Mouse (Mus musculus): Measurements from ENCODE around the gene Rcor3. TPM values are rescaled to one million over a fixed set of nuclear protein-coding genes. Genes with fewer than 3 reads are reported as not detected.
A peak's percentile ranks its signal among the peaks of the same experiment; 100 is the strongest.

Gene Rcor3
- polyA plus RNA-seq, 1 experiment from 2014 or later: 14.2 TPM

- H3K4me3 ChIP-seq: no peak overlapping the region
- H3K9me3 ChIP-seq: no peaks in the 10 kb centered on the region
- DNase-seq (ENCODE audit: extremely low spot score, low spot score): no peak
- no peak overlapping the region for H3K27ac ChIP-seq
- H3K27me3 ChIP-seq (ENCODE audit: poor library complexity, severe bottlenecking): no peaks in the 10 kb centered on the region
- 97% methylated on average over 1 of the region's 1 CpGs for WGBS
- peaks cover 72% of the 10 kb centered on the region for H3K36me3 ChIP-seq (replicated peaks)
- H3K4me1 ChIP-seq: no peaks in the 10 kb centered on the region
These were observed 22.5 kb downstream of the Rcor3 start for GRCm38 (mm10) chr1:192115378-192115777.

GRCm38 (mm10) chr1:192109169-192109568 lies 28.7 kb downstream of the Rcor3 start:
- no peaks in the 10 kb centered on the region for H3K9me3 ChIP-seq
- no peak for DNase-seq (ENCODE audit: extremely low spot score, low spot score)

DNA sequence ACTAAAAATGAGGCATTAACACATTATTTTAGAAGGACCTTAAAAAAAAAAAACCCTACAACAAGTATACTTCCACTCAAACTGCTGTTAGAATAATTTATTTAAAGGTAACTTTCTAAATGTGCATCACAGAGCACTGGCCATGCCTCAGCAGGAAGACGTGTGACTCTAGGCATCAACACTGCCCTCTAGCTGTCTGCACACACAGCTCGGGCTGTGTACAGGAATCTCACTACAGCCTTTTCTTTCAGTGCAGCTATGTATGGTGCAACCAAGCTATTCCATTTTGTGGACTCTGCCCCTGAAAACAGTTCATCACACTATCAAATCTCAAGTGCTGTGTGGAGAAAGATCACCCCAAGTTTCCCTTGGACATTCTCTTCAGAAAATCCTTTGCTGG lies 30.5 kb downstream of the Rcor3 start:
- H3K36me3 ChIP-seq (replicated peaks): peaks cover 46% of the 10 kb centered on the region
- no peak for DNase-seq (ENCODE audit: extremely low spot score, low spot score)
- H3K27ac ChIP-seq: no peak overlapping the region
- H3K9me3 ChIP-seq: no peaks in the 10 kb centered on the region
- no peaks in the 10 kb centered on the region for H3K4me1 ChIP-seq
- H3K27me3 ChIP-seq (ENCODE audit: poor library complexity, severe bottlenecking): no peaks in the 10 kb centered on the region
- no peak overlapping the region for H3K4me3 ChIP-seq
- 21% methylated on average over 2 of the region's 2 CpGs for WGBS

More at GRCm38 (mm10) chr1:192109169-192109568, 28.7 kb downstream of the Rcor3 start:
- H3K4me1 ChIP-seq: no peaks in the 10 kb centered on the region
- no peaks in the 10 kb centered on the region for H3K27me3 ChIP-seq (ENCODE audit: poor library complexity, severe bottlenecking)
- peaks cover 39% of the 10 kb centered on the region for H3K36me3 ChIP-seq (replicated peaks)
- no peak overlapping the region for H3K27ac ChIP-seq
- H3K4me3 ChIP-seq: no peak overlapping the region
- WGBS: 90% methylated on average over 6 of the region's 6 CpGs

DNA sequence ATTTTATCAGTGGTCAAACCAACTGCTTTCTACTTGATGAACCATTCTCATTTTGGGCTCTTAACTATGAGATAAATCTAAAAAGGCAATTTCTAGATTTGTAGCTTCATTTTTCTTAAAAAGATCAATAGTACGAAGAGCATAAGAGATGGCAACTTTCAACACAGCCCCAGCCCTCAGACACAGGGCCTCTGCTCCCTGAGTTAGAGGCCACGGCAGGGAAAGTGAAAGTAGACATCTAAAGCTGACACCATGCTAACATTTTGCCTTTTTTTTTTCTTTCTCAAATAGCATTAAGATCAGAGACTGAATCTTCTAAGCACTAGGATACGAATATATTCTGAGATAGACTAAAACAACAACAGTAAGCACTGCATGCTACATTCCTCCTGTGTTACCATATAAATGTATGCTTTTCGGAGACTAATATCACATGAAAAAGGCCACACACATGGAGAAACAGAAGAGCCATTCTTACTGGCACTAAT lies 31.9 kb downstream of the Rcor3 start:
- no peak for DNase-seq (ENCODE audit: extremely low spot score, low spot score)
- no peak overlapping the region for H3K27ac ChIP-seq
- peaks cover 44% of the 10 kb centered on the region for H3K36me3 ChIP-seq (replicated peaks)
- 89% methylated on average over 4 of the region's 4 CpGs for WGBS
- H3K4me3 ChIP-seq: no peak overlapping the region
- H3K9me3 ChIP-seq: no peaks in the 10 kb centered on the region
- no peaks in the 10 kb centered on the region for H3K27me3 ChIP-seq (ENCODE audit: poor library complexity, severe bottlenecking)
- no peaks in the 10 kb centered on the region for H3K4me1 ChIP-seq

DNA sequence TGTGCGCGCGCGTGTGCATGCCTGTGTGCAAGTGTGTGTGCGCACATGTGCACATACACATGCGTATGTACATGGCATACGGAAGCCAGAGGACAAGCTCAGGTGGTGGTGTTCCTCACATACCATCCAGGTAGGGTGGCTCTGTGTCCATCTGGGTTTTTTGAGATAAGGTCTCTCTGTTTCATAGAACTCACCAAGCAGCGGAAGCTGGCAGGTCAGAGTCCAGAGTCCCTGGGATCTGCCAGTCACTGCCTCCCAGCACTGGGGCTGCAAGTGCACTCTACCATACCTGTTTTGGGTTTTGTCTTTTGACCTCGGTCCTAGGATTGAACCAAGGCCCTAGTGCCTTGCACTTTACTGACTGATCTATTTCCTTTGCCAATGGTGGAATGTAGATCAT lies 33.8 kb downstream of the Rcor3 start:
- Histone ChIP-seq H3K4me3 (no peak overlapping the region), H3K27me3 (ENCODE audit: poor library complexity, severe bottlenecking) (no peaks in the 10 kb centered on the region), H3K27ac (no peak overlapping the region), H3K4me1 (no peaks in the 10 kb centered on the region), H3K9me3 (no peaks in the 10 kb centered on the region), H3K36me3 (replicated peaks) (peaks cover 39% of the 10 kb centered on the region)
- DNase-seq (ENCODE audit: extremely low spot score, low spot score): no peak
- 95% methylated on average over 9 of the region's 9 CpGs for WGBS

DNA sequence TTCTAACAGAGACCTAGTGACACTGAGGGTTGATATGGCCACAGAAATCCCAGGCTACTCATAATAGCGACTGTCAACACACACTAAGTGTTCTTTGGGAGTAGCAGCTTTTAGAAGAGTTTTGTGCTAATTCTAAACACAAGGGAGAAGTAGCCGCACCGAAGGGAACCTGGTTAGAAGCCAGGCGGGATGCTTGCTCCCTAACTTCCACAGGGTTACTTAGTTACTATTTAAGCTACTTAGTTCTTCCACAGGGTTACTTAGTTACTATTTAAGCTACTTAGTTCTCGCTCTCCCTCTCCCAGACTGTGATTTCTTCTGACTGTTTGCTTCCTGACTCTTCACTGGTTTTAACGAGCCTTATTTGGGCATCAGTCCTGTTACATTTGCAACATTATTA lies 34.7 kb downstream of the Rcor3 start:
- no peaks in the 10 kb centered on the region for H3K4me1 ChIP-seq
- WGBS: 88% methylated on average over 6 of the region's 6 CpGs
- no peaks in the 10 kb centered on the region for H3K27me3 ChIP-seq (ENCODE audit: poor library complexity, severe bottlenecking)
- no peak overlapping the region for H3K4me3 ChIP-seq
- DNase-seq (ENCODE audit: extremely low spot score, low spot score): no peak
- H3K27ac ChIP-seq: no peak overlapping the region
- no peaks in the 10 kb centered on the region for H3K9me3 ChIP-seq
- H3K36me3 ChIP-seq (replicated peaks): peaks cover 37% of the 10 kb centered on the region

- no peaks in the 10 kb centered on the region for H3K9me3 ChIP-seq
- no peaks in the 10 kb centered on the region for H3K27me3 ChIP-seq (ENCODE audit: poor library complexity, severe bottlenecking)
- 88% methylated on average over 8 of the region's 8 CpGs for WGBS
- no peak overlapping the region for H3K27ac ChIP-seq
- H3K36me3 ChIP-seq (replicated peaks): peaks cover 32% of the 10 kb centered on the region
- no peaks in the 10 kb centered on the region for H3K4me1 ChIP-seq
- H3K4me3 ChIP-seq: no peak overlapping the region
- no peak for DNase-seq (ENCODE audit: extremely low spot score, low spot score)
These were observed 36.5 kb downstream of the Rcor3 start for GRCm38 (mm10) chr1:192101359-192101758.

GRCm38 (mm10) chr1:192100742-192101141 lies 37.1 kb downstream of the Rcor3 start:
- Histone ChIP-seq H3K27ac (no peak overlapping the region), H3K4me1 (no peaks in the 10 kb centered on the region), H3K36me3 (replicated peaks) (peaks cover 32% of the 10 kb centered on the region), H3K27me3 (ENCODE audit: poor library complexity, severe bottlenecking) (no peaks in the 10 kb centered on the region), H3K9me3 (no peaks in the 10 kb centered on the region), H3K4me3 (no peak overlapping the region)
- no peak for DNase-seq (ENCODE audit: extremely low spot score, low spot score)
- 92% methylated on average over 11 of the region's 11 CpGs for WGBS

- Histone ChIP-seq H3K27ac (no peak overlapping the region), H3K4me3 (no peak overlapping the region), H3K4me1 (peaks cover 15% of the 10 kb centered on the region), H3K36me3 (replicated peaks) (peaks cover 12% of the 10 kb centered on the region), H3K9me3 (no peaks in the 10 kb centered on the region), H3K27me3 (ENCODE audit: poor library complexity, severe bottlenecking) (peaks cover 15% of the 10 kb centered on the region)
- DNase-seq (ENCODE audit: extremely low spot score, low spot score): no peak
- 92% methylated on average over 5 of the region's 5 CpGs for WGBS
These were observed 42.2 kb downstream of the Rcor3 start for GRCm38 (mm10) chr1:192095626-192096025.

DNA sequence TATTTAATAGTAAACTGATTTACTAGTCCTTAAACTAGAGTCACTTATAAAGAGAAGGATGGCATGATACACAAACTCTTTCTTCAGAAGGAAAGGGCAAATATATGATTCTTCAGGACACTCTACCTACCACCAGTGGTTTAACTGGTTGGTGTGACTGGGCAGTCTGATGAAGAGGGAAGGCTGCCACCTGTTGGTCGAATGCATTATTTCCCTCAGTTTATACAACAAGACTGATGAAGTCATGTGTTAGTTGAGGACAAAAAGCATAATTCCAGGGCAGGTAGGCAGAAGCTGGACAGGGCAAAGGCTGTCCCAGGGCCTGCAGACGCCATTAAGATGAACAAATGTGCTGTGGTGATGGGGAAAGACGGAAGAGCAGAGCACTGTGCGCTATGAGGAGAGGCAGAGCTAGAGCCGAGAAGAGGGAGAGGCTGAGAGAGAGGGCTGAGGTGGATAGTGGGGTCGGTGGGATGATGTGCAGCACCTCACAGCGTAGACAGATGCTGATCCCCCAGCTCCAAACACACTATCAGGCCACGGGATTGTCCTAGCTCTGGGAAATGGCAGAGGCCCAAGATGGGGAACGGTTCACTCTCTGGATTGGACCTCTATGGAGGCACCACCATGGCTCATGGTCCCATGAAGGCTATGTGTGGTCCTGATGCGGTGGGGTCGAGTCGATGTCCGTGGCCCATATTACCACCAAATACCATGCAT lies 43.3 kb downstream of the Rcor3 start:
- peak; percentile 48 for DNase-seq (ENCODE audit: extremely low spot score, low spot score)
- Histone ChIP-seq H3K36me3 (replicated peaks) (peaks cover 9% of the 10 kb centered on the region), H3K27ac (no peak overlapping the region), H3K4me3 (no peak overlapping the region), H3K4me1 (peaks cover 15% of the 10 kb centered on the region), H3K27me3 (ENCODE audit: poor library complexity, severe bottlenecking) (peaks cover 26% of the 10 kb centered on the region), H3K9me3 (no peaks in the 10 kb centered on the region)
- 63% methylated on average over 13 of the region's 13 CpGs for WGBS

DNA sequence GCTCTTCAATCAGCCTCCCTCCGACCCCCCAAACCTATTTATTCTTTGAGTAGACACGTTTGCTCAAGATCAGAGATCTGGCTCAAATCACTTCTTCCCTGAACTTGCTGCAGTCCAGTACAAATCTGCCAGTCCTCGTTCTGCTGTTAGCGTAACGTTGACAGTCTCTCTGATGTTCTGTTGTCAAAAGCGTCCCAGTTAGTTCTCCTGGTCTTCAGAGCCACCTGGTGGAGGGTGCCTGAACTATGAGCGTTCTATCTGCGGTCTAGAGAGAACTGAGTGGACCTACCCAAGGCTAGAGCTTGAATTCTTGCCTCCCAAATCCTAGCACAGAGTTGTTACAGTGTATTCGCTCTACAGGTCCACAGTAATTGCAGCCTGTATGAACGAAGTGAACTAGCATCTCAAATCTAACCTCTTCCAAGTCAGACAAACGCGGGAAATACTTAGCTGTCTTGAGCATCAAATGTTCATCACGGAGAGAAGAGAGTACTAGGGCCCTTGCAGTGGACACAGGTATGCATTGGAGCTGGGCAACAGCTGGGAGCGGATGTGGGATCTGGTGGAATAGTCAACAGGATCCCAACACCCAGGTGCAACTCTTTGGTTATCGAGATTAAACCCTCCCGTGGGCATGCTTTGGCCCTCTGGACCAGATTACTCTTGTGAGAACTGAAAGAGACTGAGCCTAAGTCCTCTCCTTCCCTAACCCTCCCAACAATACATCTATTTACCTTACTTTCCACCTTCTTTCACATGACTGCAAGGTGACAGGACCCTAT lies 44.8 kb downstream of the Rcor3 start:
- 32% methylated on average over 16 of the region's 16 CpGs for WGBS

GRCm38 (mm10) chr1:192091806-192092772 lies 45.8 kb downstream of the Rcor3 start, which contains the start of gene Traf5:
Traf5 (minus strand) TSS chr1:192092559.
- no peaks in the 10 kb centered on the region for H3K36me3 ChIP-seq (replicated peaks)
- peak within 1 kb of the TSS; percentile 82 for H3K27ac ChIP-seq
- no peaks in the 10 kb centered on the region for H3K9me3 ChIP-seq
- H3K4me3 ChIP-seq: peak within 1 kb of the TSS; percentile 66
- peaks cover 31% of the 10 kb centered on the region for H3K27me3 ChIP-seq (ENCODE audit: poor library complexity, severe bottlenecking)
- DNase-seq (ENCODE audit: extremely low spot score, low spot score): peak; percentile 94
- WGBS: 3% methylated on average over 63 of the region's 63 CpGs
- peaks cover 15% of the 10 kb centered on the region for H3K4me1 ChIP-seq

More for the DNA sequence above, 44.8 kb downstream of the Rcor3 start:
- peak; percentile 81 for DNase-seq (ENCODE audit: extremely low spot score, low spot score)
- H3K4me1 ChIP-seq: peaks cover 15% of the 10 kb centered on the region
- H3K27me3 ChIP-seq (ENCODE audit: poor library complexity, severe bottlenecking): peaks cover 31% of the 10 kb centered on the region
- H3K4me3 ChIP-seq: peak overlapping the region; percentile 66
- no peaks in the 10 kb centered on the region for H3K9me3 ChIP-seq
- H3K36me3 ChIP-seq (replicated peaks): peaks cover 3% of the 10 kb centered on the region
- no peak overlapping the region for H3K27ac ChIP-seq

Measured in forebrain, embryonic 10.5 days (tissue).